Mouse (Mus musculus) liver, adult 2 months (tissue): ENCODE data around the gene Spata22. TPM values are rescaled to one million over a fixed set of nuclear protein-coding genes. Genes with fewer than 3 reads are reported as not detected.

Source experiments
- DNase-seq: peaks from one replicate; pipeline ENCODE4 v3.0.0-alpha.2; 2011; ENCODE audit warnings: low read depth, low spot score; ENCODE audit errors: extremely low read depth
- H3K27ac ChIP-seq: fragments of 200-500 bp; replicated peaks from 2 replicates; pipeline ENCODE4 v1.5.1; 2012; ENCODE audit warnings: low read depth, mild to moderate bottlenecking, control low read depth, inconsistent platforms, low read length; ENCODE audit not compliant: insufficient read depth
- H3K27me3 ChIP-seq: fragments of 200-500 bp; 2 replicates; pipeline ENCODE4 v1.6.1; 2012; ENCODE audit warnings: mild to moderate bottlenecking, moderate library complexity, low read length, inconsistent platforms; ENCODE audit not compliant: control insufficient read depth, insufficient read depth
- H3K36me3 ChIP-seq: fragments of 200-500 bp; 2 replicates; pipeline ENCODE4 v1.6.1; 2012; ENCODE audit warnings: low read length, inconsistent platforms; ENCODE audit not compliant: control insufficient read depth, insufficient read depth
- H3K4me1 ChIP-seq: fragments of 200-500 bp; 2 replicates; pipeline ENCODE4 v1.6.1; 2011; ENCODE audit warnings: low read length; ENCODE audit not compliant: control insufficient read depth, insufficient read depth
- H3K4me3 ChIP-seq: fragments of 200-500 bp; 2 replicates; pipeline ENCODE4 v1.5.1; 2011; ENCODE audit warnings: low read depth, mild to moderate bottlenecking, control low read depth, low read length, moderate library complexity; ENCODE audit not compliant: insufficient read depth
- H3K79me2 ChIP-seq: fragments of 200-500 bp; 2 replicates; pipeline ENCODE4 v1.6.1; 2012; ENCODE audit warnings: inconsistent platforms, mild to moderate bottlenecking, low read length, moderate library complexity; ENCODE audit not compliant: control insufficient read depth, insufficient read depth
- H3K9ac ChIP-seq: fragments of 200-500 bp; 2 replicates; pipeline ENCODE4 v1.6.1; 2012; ENCODE audit warnings: low read depth, mild to moderate bottlenecking, control low read depth, inconsistent platforms, low read length
- CTCF ChIP-seq: fragments of 200-500 bp; IDR thresholded peaks from 2 replicates; pipeline ENCODE4 v1.5.1; 2011; ENCODE audit warnings: low read depth, low read length, control low read depth
- POLR2A ChIP-seq: fragments of 200-500 bp; IDR thresholded peaks from 2 replicates; pipeline ENCODE4 v1.6.1; 2011; ENCODE audit warnings: low read length, control low read depth; ENCODE audit not compliant: insufficient read depth; ENCODE audit errors: extremely low read depth
- WGBS: fragments of 180-500 bp; shearing (Covaris S2); methylation state at CpG from one replicate; pipeline ENCODE4 v1.1.7; 2018; 5-methylcytosine and 5-hydroxymethylcytosine counted together
- polyA plus RNA-seq: library from polyadenylated mRNA; depleted of rRNA; stranded (reverse); fragments of >200 nt; gene quantifications from 2 replicates; pipeline ENCODE4 v1.2.3, GENCODE M21; 2012; rRNA removed
- total RNA-seq: library from RNA; depleted of rRNA; stranded (reverse); fragments of >200 nt; gene quantifications from 2 replicates; pipeline ENCODE4 v1.2.3, GENCODE M21; 2014; rRNA removed

The Spata22 gene
- total RNA-seq, result 5.1 and 5.9 TPM in 2 replicates
- polyA plus RNA-seq, result 0.73 and 0.94 TPM in 2 replicates

DNA sequence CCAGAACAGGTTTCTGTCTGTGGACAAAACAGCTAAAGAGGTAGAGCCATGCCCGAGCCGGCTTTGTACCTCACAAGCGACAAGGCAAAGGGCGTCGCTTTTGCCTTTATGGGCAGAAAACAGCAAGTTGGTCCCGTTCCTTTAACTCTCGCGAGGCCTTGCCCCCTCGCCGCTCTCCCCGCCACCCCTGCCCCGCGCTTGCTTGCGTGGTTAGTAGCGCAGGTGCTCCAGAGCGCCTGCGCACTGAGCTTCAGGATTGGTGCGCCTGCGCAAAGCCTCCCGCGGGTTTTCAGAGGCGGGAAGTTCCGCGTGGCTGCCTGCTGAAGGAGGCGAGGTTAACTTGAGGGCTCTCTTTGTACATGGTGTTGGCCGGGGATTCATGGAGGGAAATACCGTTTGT lies at the start of gene Spata22, which contains the start of the genes Aspa and Gm49340:
TSS of gene Spata22 (plus strand) at position 300 of the 400 bp plus-strand sequence.
TSS of gene Aspa (minus strand) at position 155 of the 400 bp plus-strand sequence.
TSS of gene Gm49340 (plus strand) at position 300 of the 400 bp plus-strand sequence.
- H3K27ac ChIP-seq, result no peak within 1 kb of the TSS
- 87% methylated on average over 27 of the region's 27 CpGs for WGBS
- H3K79me2 ChIP-seq, result 0 out of 2 replicates have a peak, but pooled peaks cover 3% of the 10 kb centered on the region
- peaks cover 9% of the 10 kb centered on the region; the same call in 1 of the 2 replicates for H3K4me1 ChIP-seq
- H3K9ac ChIP-seq, result no peak within 1 kb of the TSS
- H3K36me3 ChIP-seq, result no peaks in the 10 kb centered on the region
- no peak for DNase-seq
- TF ChIP-seq POLR2A, result no peak
- TF ChIP-seq CTCF, result no peak
- H3K27me3 ChIP-seq, result no peaks in the 10 kb centered on the region
- no peak within 1 kb of the TSS for H3K4me3 ChIP-seq

DNA sequence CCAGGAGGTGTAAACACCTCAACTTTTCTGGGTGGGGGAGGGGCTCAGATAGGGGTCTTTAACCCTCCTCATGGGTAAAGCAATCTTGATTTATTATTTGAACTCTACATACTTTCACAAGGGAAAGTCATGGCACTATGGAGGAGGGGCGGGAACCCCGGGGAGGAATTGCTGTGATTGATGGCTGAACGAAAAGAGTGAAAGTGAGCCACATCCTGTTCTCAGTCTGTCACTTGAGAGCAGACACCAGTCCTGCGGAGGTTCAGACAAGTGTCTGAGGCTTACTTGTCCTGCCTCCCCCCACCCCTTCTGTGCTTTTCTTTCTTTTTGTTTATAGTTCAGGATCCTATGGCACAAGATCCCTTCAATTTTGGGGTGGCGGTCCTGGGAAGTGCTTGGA lies 48.8 kb upstream of the Spata22 start:
- H3K4me3 ChIP-seq, result no peak overlapping the region
- no peak overlapping the region for H3K27ac ChIP-seq
- H3K9ac ChIP-seq, result no peak overlapping the region
- no peaks in the 10 kb centered on the region for H3K79me2 ChIP-seq
- TF ChIP-seq POLR2A, result no peak
- TF ChIP-seq CTCF, result no peak
- no peaks in the 10 kb centered on the region for H3K27me3 ChIP-seq
- no peaks in the 10 kb centered on the region for H3K36me3 ChIP-seq
- WGBS, result 69% methylated on average over 5 of the region's 5 CpGs
- DNase-seq, result no peak
- no peaks in the 10 kb centered on the region for H3K4me1 ChIP-seq

DNA sequence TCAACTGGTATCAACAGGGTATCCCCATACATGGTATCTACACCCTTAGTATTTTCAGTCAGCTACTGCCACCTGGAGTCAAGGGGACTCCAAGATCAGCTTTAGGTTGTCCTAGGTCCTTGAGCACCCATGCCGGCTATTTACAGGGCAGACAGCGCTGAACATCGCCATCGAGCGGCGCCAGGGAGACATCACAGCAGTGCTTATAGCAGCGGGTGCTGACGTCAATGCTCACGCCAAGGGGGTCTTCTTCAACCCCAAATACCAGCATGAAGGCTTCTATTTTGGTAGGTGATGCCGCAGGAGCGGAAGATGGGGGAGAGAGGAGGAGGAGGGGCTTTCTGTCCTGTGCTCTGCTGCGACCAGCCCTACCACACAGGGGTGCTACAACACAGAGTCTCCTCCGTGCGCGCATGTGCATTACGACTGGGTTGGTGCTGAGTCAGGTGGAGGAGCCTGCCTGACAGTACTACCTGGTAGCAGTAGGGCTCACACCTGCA lies 48.0 kb upstream of the Spata22 start:
- no peak for TF ChIP-seq POLR2A
- TF ChIP-seq CTCF, result peak; percentile 86
- Histone ChIP-seq H3K27me3 (no peaks in the 10 kb centered on the region), H3K27ac (no peak overlapping the region), H3K4me3 (0 out of 2 replicates have a peak overlapping the region, but pooled peaks have one; percentile 1), H3K4me1 (no peaks in the 10 kb centered on the region), H3K9ac (no peak overlapping the region), H3K79me2 (no peaks in the 10 kb centered on the region), H3K36me3 (no peaks in the 10 kb centered on the region)
- WGBS, result 1% methylated on average over 16 of the region's 16 CpGs
- DNase-seq, result peak; percentile 41

- H3K36me3 ChIP-seq, result no peaks in the 10 kb centered on the region
- H3K79me2 ChIP-seq, result no peaks in the 10 kb centered on the region
- H3K27me3 ChIP-seq, result no peaks in the 10 kb centered on the region
- H3K9ac ChIP-seq, result no peak overlapping the region
- H3K27ac ChIP-seq, result no peak overlapping the region
- WGBS, result 80% methylated on average over 9 of the region's 9 CpGs
- DNase-seq, result no peak
- no peaks in the 10 kb centered on the region for H3K4me1 ChIP-seq
- no peak overlapping the region for H3K4me3 ChIP-seq
- TF ChIP-seq POLR2A (no peak), CTCF (no peak)
Observed at GRCm38 (mm10) chr11:73283369-73283768, 46.2 kb upstream of the Spata22 start.

GRCm38 (mm10) chr11:73283926-73284325 lies 45.6 kb upstream of the Spata22 start:
- TF ChIP-seq CTCF (no peak), POLR2A (no peak)
- Histone ChIP-seq H3K4me1 (no peaks in the 10 kb centered on the region), H3K9ac (no peak overlapping the region), H3K27me3 (no peaks in the 10 kb centered on the region), H3K27ac (no peak overlapping the region), H3K4me3 (no peak overlapping the region), H3K36me3 (no peaks in the 10 kb centered on the region), H3K79me2 (no peaks in the 10 kb centered on the region)
- DNase-seq, result no peak
- WGBS, result 11% methylated on average over 1 of the region's 1 CpGs

DNA sequence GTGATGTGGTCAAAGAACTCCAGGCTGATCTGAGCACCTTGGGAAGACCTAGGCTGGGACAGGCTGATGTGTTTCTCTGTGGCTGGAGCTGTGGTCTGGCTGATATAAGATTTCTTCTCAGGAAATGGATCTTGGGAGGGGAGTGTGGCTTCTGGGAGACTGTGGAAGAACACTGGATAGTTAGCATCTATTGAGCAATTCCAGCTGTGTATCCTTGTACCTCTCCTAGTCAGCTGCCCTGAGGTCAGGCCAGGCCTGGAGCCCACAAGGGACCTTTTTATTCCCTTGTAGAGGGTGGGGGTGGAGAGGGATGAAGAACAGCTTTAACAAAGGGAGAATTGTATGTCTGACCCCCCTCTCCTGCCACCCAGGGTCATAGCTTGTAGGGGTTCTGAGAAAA lies 45.2 kb upstream of the Spata22 start:
- H3K79me2 ChIP-seq, result no peaks in the 10 kb centered on the region
- no peaks in the 10 kb centered on the region for H3K4me1 ChIP-seq
- no peaks in the 10 kb centered on the region for H3K36me3 ChIP-seq
- H3K27me3 ChIP-seq, result no peaks in the 10 kb centered on the region
- no peak overlapping the region for H3K4me3 ChIP-seq
- TF ChIP-seq CTCF, result no peak
- TF ChIP-seq POLR2A, result no peak
- no peak overlapping the region for H3K9ac ChIP-seq
- no peak overlapping the region for H3K27ac ChIP-seq
- no peak for DNase-seq
